Mouse (Mus musculus) lung, postnatal 36 days (tissue): ENCODE data around the gene Nrde2.

ENCODE experiments used
- DNase-seq: peaks from one replicate; pipeline ENCODE4 v3.0.0; 2022; ENCODE audit warnings: mixed read lengths

The Nrde2 gene

DNA sequence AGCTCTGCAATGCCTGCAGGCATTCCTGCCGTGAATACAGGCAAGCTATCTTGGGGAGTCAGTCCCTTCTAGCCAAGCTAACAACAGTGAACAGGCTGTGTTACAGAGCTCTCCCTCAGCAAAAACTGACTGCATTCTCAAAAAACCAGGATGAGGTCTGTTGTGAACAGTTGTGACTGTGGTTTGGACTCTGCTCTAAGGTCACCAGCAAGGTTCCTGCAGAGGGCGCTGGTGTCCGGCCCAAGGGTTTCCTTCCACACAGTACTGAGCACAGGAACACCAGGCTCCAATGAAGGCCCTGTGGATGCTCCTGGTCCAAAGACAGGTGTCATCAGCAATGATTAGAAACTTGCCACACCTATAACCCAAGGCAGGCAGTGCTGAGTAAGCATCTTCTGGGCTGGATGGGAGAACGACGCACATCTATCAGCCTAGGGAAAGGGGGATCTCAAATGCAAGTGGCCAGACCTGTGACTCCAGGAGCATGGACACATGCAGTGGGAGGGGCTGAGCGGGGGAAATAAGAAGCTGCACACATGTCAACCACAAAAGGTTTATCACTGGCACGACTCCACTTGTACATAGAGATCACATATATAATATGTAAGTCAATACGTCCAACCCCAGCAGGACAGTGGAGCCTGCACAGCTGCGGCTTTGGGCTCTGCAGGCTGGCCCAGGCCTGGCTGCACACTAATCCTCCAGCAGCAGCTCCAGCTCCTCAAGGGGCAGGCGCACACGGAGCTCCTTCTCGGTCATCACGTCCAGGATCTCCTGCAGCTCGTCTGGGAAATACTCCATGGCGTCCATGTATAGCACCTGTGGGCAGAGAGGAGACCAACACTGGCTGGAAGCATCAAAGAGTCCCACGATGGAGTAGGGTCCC lies 34.3 kb downstream of the Nrde2 start:
- no peak for DNase-seq

DNA sequence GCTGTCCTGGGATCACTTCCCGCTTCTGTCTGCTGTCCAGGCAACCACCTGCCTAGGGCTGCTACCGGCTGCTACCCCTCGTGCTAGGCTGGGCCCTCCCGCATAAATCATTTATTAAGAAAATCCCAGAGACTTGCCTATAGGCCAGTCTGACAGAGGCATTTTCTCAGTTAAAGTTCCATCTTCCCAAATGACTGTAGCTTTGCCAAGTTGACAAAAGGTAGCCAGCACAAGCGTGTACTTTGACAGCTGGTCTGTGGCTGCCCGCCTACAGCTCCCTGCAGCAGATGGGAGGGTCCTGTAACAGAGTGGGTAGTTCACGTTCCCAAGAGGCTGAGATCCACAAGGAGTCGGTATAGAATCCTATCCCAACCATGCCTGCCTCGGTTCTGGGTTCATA lies 36.0 kb downstream of the Nrde2 start:
- DNase-seq: no peak

DNA sequence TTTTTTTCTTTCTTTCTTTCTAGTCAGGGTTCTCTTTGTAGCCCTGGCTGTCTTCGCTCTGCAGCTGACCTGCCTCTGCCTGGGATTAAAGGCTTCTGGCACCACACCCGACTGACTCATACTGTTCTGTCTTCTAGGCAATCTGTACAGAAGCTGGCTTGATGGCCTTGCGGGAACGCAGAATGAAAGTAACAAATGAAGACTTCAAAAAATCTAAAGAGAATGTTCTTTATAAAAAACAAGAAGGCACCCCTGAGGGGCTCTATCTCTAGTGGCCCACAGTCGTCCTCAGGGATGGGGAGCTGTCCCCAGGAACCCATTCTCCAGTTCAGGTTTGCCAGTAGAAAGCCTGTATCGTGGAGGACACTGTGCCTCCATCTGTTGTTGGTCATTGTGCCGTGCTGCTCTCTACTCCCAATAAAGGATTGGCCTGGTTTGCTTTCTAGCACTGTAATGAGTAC lies 36.5 kb downstream of the Nrde2 start:
- DNase-seq: peak; percentile 67

DNA sequence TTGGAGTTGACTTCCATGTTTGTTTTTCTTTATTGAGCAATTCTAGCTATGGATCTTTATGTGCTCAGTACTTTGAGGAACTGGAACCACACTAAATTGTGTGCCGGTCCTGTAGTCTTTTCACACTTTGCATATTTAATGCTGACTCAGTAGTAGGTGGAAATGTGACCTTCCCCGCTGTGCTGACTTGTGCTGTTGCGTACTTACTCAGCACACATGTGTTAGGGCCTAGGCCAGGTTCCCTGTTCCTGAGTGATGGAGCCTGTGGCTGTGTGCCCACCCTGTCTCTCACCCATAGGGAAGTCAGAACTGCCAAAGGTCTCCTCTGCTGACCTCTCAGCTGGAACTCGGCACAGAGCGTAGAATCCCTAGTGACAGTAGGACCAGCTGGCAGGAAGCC lies 43.5 kb downstream of the Nrde2 start:
- no peak for DNase-seq

DNA sequence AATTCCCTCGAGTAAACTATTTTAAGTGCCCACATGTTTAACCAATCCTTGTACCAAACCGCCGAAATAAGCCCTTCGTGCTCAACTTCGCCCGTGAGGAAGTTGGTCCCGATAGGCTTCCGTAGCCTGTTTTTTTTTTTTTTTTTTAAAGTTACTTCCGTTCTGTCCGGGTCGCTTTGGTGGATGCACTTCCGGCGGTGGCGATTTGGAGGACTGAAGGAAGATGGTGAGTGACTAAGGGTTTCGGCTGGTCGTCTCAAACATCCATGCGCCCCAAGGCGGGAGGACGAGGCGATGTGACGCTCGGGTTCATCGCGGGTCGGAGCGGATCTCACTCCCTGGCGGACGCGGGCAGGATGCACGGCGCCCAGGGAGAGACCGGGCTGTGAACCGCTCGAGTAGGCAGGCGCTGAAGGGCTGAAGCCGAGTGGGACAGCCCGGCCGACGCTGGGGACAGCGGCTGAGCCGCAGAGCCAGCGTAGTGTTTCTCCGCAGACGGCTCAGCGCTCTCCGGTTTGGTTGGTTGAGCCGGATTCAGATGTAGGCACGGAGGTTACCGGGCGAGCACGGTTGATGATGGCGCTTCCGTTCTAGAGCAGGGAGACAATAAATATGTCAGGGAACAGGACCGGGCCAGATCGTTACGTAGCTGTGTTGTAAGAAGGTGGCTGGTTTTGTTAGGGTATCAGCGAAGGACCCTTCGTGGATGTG lies 49.3 kb downstream of the Nrde2 start, which contains the start of gene Psmc1:
Gene Psmc1 (plus strand): TSS at position 169 of the 711 bp plus-strand sequence.
- DNase-seq: peak; percentile 87

DNA sequence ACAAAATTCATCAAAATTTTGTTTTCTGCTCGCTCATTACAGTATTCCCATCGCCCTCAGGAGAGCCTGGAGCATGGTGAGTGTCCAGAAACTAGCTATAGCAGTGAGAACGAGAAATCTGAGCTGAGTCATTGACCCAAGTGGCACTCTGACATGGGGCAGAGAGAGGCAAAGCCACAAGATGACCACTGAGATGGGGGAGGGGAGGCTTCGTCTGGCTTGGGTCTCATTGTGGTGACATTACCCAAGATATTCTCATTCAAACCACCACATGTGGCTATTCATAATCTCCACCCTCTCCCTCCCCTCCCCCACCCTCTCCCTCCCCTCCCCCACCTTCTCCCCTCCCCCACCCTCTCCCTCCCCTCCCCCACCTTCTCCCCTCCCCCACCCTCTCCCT lies 52.0 kb downstream of the Nrde2 start:
- DNase-seq: no peak

DNA sequence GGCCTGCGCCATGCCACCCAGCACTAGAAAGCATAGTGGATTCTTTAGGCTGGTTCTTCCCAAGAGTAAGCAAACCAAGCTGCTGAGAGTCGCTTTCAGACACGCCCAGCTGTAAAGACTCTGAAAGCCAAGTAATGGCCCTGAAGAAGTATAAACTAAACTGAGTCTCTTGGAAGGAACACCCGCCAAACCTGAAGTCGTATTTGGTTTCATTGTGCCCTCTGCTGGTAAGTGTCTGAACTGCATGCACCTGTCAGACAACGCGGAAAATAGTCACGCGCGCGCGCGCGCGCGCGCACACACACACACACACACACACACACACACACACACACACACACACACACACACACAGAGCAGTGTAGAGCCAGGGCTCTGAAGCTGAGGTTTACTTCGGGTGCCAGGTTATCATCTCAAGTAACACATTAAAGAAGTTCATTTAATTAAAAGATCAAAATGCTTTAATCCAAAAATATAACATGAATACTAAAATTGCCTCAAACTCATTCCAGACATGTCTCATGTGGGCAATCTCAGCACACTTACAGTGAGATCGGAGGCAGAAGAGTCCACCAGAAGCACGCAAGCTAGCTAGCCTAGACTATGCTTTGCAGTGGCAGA lies 53.1 kb downstream of the Nrde2 start:
- peak; percentile 88 for DNase-seq

DNA sequence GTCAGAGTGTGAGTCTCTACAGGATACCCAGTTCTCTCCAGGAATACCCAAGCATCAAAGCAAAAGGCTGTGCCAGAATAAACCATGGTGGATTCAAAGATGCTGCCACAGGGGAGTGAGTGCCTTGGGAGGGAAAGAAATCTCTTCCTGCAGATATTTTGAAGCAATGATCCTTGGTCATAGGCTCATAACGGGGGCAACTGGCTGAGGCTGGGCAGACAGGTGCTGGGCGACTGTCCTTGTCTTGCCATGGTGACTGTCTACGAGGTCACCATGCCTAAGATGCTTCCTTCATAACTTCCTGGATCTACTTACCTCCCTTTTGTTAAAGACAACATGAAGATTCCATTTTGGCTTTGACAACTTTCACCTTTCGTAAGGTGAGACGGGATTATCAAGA lies 54.9 kb downstream of the Nrde2 start:
- no peak for DNase-seq

DNA sequence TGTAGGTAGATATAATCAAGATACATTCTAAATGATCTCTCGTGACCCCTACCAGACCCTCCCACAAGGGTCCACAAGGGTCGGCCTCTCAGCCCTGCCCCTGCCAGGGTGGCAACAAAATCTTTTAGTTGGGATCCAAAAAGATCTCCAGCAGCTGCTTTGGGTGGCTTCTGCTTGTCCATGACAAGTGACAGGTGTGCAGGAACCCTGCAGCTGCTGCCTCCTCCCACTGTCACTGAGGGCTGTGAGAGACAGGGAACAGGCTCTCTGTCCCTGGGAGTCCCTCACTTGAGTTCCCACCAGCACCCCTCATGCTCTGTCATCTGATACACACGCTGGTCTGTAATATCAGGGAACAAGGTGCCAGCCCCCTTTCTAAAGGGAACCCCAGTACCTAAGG lies 57.8 kb downstream of the Nrde2 start:
- no peak for DNase-seq

DNA sequence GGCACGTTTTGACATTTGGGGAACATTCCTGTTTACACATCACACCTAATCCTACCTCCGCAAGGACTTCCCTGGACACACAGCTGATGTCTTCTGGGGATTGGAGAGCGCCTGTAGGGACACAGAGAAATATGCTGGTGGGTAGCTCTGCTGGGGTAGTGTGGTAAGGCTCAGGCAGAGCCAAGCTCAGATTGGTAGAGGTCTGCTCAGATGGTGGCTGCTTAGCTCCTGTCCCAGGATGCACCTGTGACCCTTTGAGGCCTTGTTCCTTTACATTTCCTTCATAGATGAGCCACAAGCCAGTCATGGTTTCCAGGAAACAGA lies 58.8 kb downstream of the Nrde2 start:
- DNase-seq: no peak

DNA sequence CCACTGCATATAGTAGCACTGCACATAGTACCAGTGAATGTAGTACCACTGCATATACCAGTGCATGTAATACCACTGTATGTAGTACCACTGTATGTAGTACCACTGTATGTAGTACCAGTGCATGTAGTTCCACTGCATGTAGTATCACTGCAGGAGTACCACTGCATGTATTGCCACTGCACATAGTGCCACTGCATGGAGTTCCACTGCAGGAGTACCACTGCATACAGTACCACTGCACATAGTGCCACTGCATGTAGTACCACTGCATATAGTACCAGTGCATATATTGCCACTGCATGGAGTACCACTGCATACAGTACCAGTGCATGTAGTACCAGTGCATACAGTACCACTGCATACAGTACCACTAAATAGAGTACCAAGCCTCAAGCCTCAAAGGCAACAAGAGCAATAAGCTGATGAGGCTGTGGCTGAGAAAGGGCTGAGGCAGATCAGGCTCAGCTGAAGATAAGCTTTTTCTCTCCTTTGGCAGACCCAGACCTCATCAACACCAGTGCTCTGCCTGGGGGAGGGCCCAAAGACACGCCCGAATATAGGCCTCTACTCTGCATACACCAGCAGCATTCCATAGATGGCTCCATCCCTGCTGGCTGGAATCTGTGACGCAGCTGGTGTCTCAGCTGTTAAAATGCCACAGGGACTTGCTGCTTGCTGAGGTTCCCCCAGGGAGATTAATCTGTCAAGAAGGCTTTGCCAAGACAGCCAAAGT lies 59.3 kb downstream of the Nrde2 start:
- DNase-seq: no peak

DNA sequence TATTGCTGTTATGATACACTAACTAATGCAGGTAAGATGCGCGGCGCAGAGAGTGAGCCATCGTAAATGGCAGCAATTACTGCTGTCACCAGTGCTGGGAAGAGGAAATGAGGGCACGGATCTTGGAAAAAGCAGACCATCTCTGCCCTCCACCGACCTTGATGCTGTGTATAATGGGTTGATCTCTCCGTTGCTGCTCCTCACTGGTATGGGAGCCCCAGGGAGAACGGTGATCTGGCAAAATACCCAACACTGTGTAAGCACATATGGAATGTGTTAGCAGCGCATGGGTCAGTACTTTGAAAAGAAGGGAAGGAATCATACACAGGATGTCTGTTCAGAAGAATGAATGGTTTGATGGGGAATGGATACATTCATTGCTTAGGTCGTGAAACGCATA lies 66.4 kb downstream of the Nrde2 start:
- DNase-seq: no peak

DNA sequence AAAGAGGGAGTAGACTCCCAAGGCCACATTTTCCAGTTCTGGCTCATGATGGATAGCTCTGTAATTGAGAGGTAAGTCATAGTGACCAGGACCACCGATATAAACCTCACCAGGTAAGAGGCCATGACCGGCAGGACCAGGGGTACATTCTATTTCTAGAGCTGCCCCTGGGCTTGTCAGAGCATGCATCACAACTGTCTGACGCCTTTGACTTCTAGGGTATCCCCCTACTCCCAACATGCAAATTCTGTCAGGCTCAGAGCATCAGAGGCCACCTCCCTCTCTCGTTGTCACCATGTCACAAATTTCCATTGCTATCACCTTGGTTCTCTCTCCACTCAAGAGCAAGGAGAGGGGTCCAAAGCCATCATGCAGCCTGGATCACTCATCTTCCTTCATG lies 68.7 kb downstream of the Nrde2 start:
- DNase-seq: no peak

DNA sequence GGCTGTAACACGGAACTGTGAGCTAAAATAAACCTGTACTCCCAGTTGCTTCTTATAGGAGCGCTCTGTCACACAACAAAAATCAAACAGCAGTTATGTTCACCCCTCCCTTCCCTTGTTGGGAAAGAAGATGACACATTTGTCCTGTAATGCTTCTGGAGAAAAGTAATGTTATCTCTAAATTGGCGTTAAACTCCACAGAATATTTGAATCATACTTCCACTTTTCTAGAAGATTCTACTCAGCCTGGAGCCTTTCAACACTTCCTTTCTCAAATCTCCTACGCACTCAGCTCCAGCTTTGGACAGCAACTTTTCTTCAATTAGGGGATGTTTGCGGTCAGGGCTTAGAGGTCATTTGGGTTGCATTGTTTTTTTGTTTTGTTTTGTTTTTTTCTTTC lies 70.2 kb downstream of the Nrde2 start:
- DNase-seq: peak; percentile 44

DNA sequence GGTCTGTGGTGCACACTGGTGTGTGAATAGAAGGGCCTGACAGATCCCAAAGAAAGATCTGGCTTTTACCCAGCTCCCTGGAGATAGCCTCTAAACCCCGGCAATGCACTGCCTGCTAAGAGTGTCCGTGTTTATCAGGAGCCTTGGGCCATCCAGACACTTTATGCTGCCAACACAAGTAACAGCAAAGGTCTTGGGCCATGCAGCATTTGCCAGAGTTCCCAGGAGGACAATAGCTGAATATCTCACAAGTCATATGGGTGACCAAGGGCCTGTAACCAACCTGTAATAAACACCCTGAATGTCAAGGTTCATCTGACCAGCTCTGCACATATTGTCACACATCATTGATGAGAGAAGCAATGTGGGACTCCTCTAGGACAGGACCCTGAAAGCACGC lies 71.4 kb downstream of the Nrde2 start:
- no peak for DNase-seq

DNA sequence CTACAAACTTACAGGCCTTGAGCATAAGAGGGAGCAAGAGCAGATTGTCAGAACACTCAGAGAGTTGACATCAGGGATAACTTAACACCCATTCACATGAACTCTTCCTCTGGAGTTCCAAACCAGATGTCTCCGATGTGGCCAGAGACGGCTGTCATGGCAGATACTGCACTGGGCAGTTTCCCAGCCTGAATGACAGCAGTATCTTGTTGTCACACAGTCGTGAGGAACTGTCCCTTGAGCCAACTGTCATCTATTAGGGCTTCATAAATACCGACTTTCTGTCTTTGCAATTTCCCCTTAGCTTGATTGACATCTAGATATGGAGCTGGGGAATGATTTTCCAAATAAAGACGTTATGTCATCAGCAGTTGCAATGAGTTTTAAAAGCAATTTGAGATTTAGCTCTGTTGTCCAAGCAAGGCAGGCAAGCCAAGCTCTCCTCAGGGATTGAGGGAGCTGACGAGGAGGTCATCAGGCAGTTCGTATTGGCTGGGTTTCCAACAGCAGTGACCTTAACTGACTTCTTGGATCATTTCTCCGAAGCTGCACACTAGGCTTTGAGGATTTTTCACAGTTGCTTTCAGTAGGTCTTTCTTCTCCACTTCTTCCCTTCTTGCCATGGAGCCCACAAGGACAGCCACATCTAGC lies 79.7 kb downstream of the Nrde2 start:
- peak; percentile 52 for DNase-seq

DNA sequence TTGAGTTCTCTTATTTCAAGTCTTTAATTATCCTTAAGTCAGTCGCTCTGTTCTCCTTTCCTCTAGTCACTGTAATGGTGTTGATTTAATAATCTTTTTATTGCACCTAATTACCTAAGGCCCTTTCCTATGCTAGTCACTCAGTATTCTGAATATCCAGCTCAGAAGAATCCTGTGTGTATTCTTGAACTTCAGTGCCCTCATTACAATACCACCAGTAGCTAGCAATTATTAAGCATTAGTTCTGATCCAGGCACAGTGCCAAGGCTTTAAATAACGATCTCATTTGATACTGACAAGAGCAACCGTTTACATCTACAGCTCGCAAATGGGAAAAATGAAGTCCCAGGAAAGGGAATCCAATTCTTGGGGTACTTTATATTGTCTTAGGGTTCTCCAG lies 83.7 kb downstream of the Nrde2 start:
- DNase-seq: no peak
